Mouse (Mus musculus) layer of hippocampus, adult 8-10 months (tissue): ENCODE data around the gene Car14. TPM values are rescaled to one million over a fixed set of nuclear protein-coding genes. Genes with fewer than 3 reads are reported as not detected.
"Not testable (repeated sequence)": the region's sequence is repeated elsewhere in the genome, so short reads cannot be mapped to it uniquely, and the experiment has no call there.

Experiments used
- DNase-seq, 2 experiments: peaks; one replicate each; pipeline ENCODE4 v3.0.0; 2022; ENCODE audit warnings: low spot score in 2 of 2
- total RNA-seq, 4 experiments: library from RNA; stranded (reverse); gene quantifications; 2 replicates each; pipeline ENCODE4 v1.2.4; 2022

The Car14 gene
- total RNA-seq, 4 experiments from 2014 or later: 9.8 to 14.4 (median 11.1) TPM

DNA sequence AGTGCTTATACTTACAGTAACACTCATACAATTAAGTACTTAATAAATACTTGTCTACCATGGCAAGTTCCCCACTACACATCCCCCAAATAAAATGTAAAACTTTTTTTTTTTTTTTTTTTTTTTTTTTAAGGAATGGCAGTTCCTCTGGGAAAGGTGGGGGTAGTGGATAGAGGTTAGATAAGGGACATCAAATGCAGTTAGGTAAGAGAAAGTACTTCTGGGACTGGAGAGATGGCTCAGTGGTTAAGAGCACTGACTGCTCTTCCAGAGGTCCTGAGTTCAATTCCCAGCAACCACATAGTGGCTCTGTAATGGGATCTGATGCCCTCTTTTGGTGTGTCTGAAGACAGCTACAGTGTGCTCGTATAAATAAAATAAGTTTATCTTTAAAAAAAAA, 47.4 kb downstream of the Car14 start:
- not testable (repeated sequence) for DNase-seq

DNA sequence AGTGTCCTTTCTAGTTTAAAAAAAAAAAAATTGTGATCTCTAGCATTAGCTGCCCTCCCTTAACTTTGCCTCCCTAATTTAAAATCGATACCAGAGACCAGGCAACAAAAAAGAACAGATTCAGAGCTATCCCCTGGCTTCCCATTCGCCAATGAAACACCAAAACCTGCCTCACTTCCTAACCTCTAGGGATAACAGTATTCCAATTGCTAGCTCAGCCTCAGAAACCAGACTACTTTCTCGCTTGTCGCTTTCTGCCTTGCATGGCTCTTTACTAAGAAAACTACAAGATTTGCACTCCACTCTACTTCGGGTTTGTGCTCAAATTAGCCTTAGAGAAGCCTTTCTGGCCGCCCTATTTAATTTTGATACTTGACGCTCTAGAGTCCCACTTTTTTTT, 48.4 kb downstream of the Car14 start:
- DNase-seq: no peak

DNA sequence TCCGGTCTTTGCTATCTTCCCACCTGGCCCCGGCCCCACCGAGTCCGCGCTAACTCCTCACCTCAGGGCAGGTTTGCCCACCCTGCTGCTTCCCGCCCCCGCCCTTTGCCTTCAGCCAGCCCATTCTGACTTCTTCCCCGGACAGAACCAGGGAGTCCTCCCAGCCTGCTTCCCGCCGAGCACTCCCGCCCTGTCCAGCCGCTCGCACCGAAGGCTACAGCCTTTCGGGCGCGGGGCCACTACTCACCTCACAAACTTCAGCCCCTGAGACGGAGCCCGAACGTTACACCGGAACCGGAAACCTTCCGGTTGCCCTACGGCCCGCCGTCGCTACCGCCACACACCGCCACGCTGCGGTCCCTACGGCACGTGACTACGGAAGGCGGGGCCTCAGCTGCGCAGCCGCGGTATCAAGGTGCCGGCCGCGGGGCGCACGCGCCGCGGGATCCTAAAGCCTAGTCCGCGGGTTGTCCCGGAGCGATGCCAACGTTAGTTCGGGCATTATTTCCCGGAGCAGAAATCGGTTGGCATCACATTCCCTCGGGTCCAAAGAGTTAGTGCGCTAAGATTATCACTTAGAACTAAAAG, 48.9 kb downstream of the Car14 start, which contains the start of gene Prpf3:
TSS of gene Prpf3 (minus strand) at position 384 of the 588 bp plus-strand sequence.
- DNase-seq: peak; percentile 88 to 94

- no peak for DNase-seq
Measured at GRCm38 (mm10) chr3:95851317-95851716, 53.2 kb downstream of the Car14 start.

- no peak for DNase-seq
Measured at GRCm38 (mm10) chr3:95850611-95851010, 53.9 kb downstream of the Car14 start.

Other genes starting within 250 kb of the Car14 start
- gene Mcl1, start 245.9 kb downstream of the Car14 start, total RNA-seq: 10 to 100 TPM; 55.1 to 73.6 (median 61.1) TPM
- gene Adamtsl4, start 216.8 kb downstream of the Car14 start, total RNA-seq: 10 to 100 TPM in 2 of 4 experiments, 1 to 10 TPM in 2; 5.2 to 17.9 (median 10.4) TPM
- 10 to 100 TPM in 3 of 4 experiments, 1 to 10 TPM in 1; 9.7 to 13.9 (median 11.8) TPM for gene Ecm1, start 165.1 kb downstream of the Car14 start, total RNA-seq
- gene Tars2, start 144.5 kb downstream of the Car14 start, total RNA-seq: 10 to 100 TPM; 36.5 to 52.9 (median 41.8) TPM
- gene Rprd2, start 85.8 kb downstream of the Car14 start, total RNA-seq: 10 to 100 TPM; 62.4 to 73.3 (median 71.2) TPM
- 10 to 100 TPM; 35.7 to 46.3 (median 40.5) TPM for gene Prpf3, start 48.8 kb downstream of the Car14 start, total RNA-seq
- 100 to 1,000 TPM; 125 to 159 (median 138) TPM for gene Mrps21, start 33.2 kb downstream of the Car14 start, total RNA-seq
- gene Ciart, start 22.4 kb downstream of the Car14 start, total RNA-seq: 10 to 100 TPM; 13.7 to 30.2 (median 21.4) TPM
- gene BC028528, start 12.7 kb downstream of the Car14 start, total RNA-seq: 10 to 100 TPM in 1 of 4 experiments, 1 to 10 TPM in 3; 2.9 to 11.2 (median 5.9) TPM
- gene Aph1a, start 10.7 kb downstream of the Car14 start, total RNA-seq: 10 to 100 TPM; 53.9 to 75.7 (median 70.1) TPM
- gene Anp32e, start 24.6 kb upstream of the Car14 start, total RNA-seq: 10 to 100 TPM; 68.6 to 95.5 (median 95.0) TPM
- gene Plekho1, start 91.3 kb upstream of the Car14 start, total RNA-seq: 10 to 100 TPM; 42.0 to 70.1 (median 52.4) TPM
- gene Vps45, start 153.8 kb upstream of the Car14 start, total RNA-seq: 10 to 100 TPM; 42.9 to 55.4 (median 51.6) TPM
- gene Otud7b, start 199.8 kb upstream of the Car14 start, total RNA-seq: 10 to 100 TPM; 38.1 to 40.1 (median 38.9) TPM